Mouse (Mus musculus) right cerebral cortex, postnatal 25 days (tissue): ENCODE data around the gene Insr.
"Not testable (repeated sequence)": the region's sequence is repeated elsewhere in the genome, so short reads cannot be mapped to it uniquely, and the experiment has no call there.

ENCODE experiments used
- DNase-seq: peaks from one replicate; pipeline ENCODE4 v3.0.0; 2022

Insr gene

DNA sequence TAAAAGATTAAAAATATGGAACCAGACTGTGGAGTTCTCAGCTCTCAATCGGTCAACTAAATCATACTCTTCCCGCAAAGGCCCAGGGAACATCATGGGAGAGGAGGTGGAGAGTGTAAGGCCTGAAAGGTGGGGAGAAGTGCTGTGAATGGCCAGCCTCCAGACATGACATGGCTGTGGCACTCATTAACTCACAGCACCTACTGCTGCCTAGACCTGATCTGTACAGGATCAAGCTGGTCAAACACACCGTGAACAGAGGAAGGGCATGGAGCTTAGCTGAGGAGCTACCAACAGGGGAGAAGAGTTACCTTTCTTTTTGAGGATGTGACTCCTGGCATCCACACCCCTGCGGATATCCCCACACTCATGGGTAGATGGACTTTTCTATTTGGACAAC, 102.0 kb downstream of the Insr start:
- no peak for DNase-seq

DNA sequence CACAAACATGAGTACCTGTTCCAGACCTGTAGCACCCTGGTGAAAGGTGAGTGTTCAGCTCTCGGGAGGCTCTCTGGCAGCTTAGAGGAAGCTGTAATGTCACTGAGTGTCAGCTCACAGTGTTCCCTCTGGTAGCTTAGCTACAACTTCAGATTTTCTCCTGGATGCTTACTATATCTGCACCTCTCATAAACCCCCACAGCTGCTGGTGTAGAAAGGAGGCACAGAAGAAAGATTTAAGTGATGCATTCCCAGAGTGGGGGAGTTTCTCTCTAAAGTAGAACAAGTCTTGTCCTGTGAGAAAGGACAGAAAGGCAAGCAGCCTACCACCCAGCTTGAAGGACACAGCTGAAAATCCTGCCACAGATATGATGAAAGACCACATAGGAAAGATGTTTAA, 107.2 kb downstream of the Insr start:
- no peak for DNase-seq

DNA sequence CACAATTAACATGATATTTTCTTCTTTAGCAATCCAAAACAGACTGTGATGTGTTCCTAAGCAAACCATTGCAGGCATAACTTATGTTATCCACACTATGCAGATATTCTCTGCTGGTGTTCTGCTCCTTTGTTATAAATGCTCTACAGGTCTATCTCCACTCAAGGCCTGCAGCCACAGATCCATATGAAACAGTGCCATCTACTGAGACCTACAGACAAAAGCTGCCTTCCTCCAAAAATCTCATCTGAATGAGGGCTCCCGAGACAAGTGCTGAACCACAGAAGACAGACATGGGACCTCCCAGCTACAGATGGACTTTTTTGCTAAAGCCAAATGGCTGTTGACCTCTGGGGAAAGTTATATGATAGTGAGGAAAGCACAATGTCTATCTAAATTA, 132.9 kb downstream of the Insr start:
- no peak for DNase-seq

DNA sequence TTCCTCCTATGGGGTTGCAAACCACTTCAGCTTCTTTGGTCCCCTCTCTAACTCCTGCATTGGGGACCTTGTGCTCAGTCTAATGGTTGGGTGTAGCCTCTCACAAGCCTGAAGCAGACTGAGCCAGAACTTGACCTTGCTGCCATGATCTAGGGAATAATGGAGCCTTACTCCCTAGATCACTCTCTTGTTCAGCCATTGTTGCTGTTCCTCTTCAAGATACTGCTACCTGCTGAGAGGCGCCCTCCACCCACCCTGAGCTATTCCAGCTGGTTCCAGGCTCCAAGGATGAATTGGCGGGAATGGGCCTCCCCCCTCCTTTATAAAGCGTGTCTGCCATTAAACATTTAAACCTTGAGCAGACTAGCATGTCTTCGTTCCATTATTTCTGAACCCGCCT, 179.0 kb downstream of the Insr start:
- DNase-seq: not testable (repeated sequence)
